Mouse (Mus musculus) bone marrow, adult 2 months (tissue): ENCODE data around the gene Fbxo36.

Source experiments
- CTCF ChIP-seq: fragments of 200-500 bp; IDR thresholded peaks from 2 replicates; pipeline ENCODE4 v1.5.1; 2011; ENCODE audit warnings: low read length, control low read depth; ENCODE audit not compliant: control insufficient read depth, insufficient read depth
- POLR2A ChIP-seq: fragments of 200-500 bp; IDR thresholded peaks from 2 replicates; pipeline ENCODE4 v1.6.1; 2011; ENCODE audit warnings: low read depth, mild to moderate bottlenecking, control low read depth, low read length, borderline replicate concordance; ENCODE audit not compliant: control insufficient read depth

- TF ChIP-seq CTCF (no peak), POLR2A (no peak)
These were observed 29.9 kb downstream of the Fbxo36 start for GRCm38 (mm10) chr1:84869498-84869897.
